Mouse (Mus musculus) hindbrain, embryonic 14.5 days (tissue): ENCODE results near the gene Xcr1. TPM values are rescaled to one million over a fixed set of nuclear protein-coding genes. Genes with fewer than 3 reads are reported as not detected.
A peak's percentile ranks its signal among the peaks of the same experiment; 100 is the strongest.

Source experiments
- ATAC-seq: fragments of 200-750 bp; cut with Nextera tagmentation; 2 replicates; pipeline ENCODE4 v1.8.0; 2017; ENCODE audit warnings: moderate number of reproducible peaks, mild to moderate bottlenecking, moderate TSS enrichment, moderate library complexity; ENCODE audit not compliant: low FRiP score
- DNase-seq: peaks from one replicate; pipeline ENCODE4 v3.0.0-alpha.2; 2015; ENCODE audit warnings: low spot score
- H3K27ac ChIP-seq: fragments of 300-500 bp; sonication (generic); 2 replicates; pipeline ENCODE4 v1.5.1; 2014; ENCODE audit warnings: mild to moderate bottlenecking, moderate library complexity
- H3K27me3 ChIP-seq: fragments of 300-500 bp; sonication (generic); 2 replicates; pipeline ENCODE4 v1.6.1; 2014; ENCODE audit warnings: mild to moderate bottlenecking, low read length, mixed read lengths; ENCODE audit not compliant: control insufficient read depth, insufficient read depth
- H3K36me3 ChIP-seq: fragments of 300-500 bp; sonication (generic); replicated peaks from 2 replicates; pipeline ENCODE4 v1.6.1; 2014; ENCODE audit not compliant: control insufficient read depth, insufficient read depth
- H3K4me1 ChIP-seq: fragments of 300-500 bp; sonication (generic); replicated peaks from 2 replicates; pipeline ENCODE4 v1.6.1; 2014; ENCODE audit warnings: antibody characterized with exemption, low read length, mixed read lengths; ENCODE audit not compliant: control insufficient read depth, insufficient read depth
- H3K4me2 ChIP-seq: fragments of 300-500 bp; sonication (generic); replicated peaks from 2 replicates; pipeline ENCODE4 v1.6.1; 2014; ENCODE audit warnings: mild to moderate bottlenecking, moderate library complexity
- H3K4me3 ChIP-seq: fragments of 300-500 bp; sonication (generic); replicated peaks from 2 replicates; pipeline ENCODE4 v1.5.1; 2014; ENCODE audit warnings: mild to moderate bottlenecking, low read length
- H3K9ac ChIP-seq: fragments of 300-500 bp; sonication (generic); 2 replicates; pipeline ENCODE4 v1.6.1; 2014
- H3K9me3 ChIP-seq: fragments of 300-500 bp; sonication (generic); 2 replicates; pipeline ENCODE4 v1.6.1; 2016; ENCODE audit warnings: low read length; ENCODE audit not compliant: control insufficient read depth
- WGBS: fragments of 180-500 bp; shearing (Covaris S2); extraction: QIAGEN DNeasy Blood & Tissue Kit; methylation state at CpG from one replicate; pipeline ENCODE4 v1.1.7; 2014; 5-methylcytosine and 5-hydroxymethylcytosine counted together
- polyA plus RNA-seq: library from polyadenylated mRNA; unstranded; fragments of >200 nt; fragmentation: Nextera tagmentation; extraction: Ambion mirVana; gene quantifications from 2 replicates; pipeline ENCODE4 v1.2.1, GENCODE M21; 2014

Xcr1 gene
- polyA plus RNA-seq, 1 experiment from 2014 or later: 0.09 TPM

DNA sequence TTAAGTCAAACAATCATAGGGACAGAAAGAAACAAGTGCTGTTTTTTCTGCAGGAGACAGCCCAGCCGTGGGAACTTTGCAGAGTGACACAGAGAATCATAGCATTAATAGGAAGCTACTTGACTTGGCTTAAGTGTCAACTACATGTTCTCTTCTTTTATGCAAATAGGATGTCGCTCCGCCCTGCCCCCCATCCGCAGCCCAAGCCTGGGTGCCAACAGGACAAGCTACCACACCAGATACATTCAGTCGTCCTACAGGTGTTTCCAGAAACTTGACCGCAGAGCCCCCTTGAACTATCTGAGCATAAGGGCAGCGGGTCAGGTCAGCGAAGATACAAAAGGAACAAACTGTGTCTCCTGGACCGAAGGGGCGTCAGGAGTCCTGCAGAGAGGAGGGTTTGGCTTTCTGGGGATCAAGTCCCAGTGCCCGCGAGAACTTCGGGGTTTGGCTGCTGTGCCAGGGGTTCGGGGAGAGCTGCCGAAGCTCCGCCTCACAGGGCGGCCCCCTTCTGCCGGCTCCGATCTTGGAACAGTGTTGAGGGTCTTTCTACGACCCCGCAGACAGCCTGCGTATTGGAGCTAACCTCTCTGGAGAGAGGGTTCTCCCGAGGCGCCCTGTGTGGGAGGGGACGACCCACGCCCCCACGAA lies 10.6 kb downstream of the Xcr1 start:
- WGBS: under 1% methylated on average over 27 of the region's 27 CpGs
- DNase-seq: peak; percentile 33
- H3K9me3 ChIP-seq: no peaks in the 10 kb centered on the region

DNA sequence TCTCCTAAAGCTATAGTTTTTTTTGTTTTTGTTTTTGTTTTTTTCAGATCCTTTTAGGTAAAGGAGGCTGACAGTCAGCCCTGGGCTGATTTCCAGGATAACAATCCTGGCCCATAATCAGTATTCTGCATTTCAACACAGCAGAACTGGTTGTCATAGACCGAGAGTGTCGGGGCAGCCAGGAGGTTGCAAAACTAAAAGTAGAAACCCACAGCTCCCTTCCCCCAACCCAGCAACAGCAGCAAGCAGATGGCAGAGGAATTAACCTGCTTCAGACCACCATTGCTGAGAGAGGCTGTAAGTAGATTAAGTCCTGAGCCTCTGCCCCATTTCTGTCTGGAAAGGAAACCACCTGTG lies 11.1 kb downstream of the Xcr1 start:
- Histone ChIP-seq H3K9me3 (no peaks in the 10 kb centered on the region), H3K4me1 (peaks cover 11% of the 10 kb centered on the region), H3K4me2 (peak overlapping the region; percentile 73), H3K9ac (0 out of 2 replicates have a peak overlapping the region, but pooled peaks have one; percentile 67), H3K4me3 (peak overlapping the region; percentile 66), H3K27me3 (no peaks in the 10 kb centered on the region), H3K27ac (peak overlapping the region; percentile 51; the same call in 1 of the 2 replicates), H3K36me3 (no peaks in the 10 kb centered on the region)
- no peak for DNase-seq
- ATAC-seq: no peak
- 16% methylated on average over 2 of the region's 2 CpGs for WGBS

More for the DNA sequence above, 10.6 kb downstream of the Xcr1 start:
- Histone ChIP-seq H3K27me3 (no peaks in the 10 kb centered on the region), H3K4me2 (peak overlapping the region; percentile 73), H3K4me3 (peak overlapping the region; percentile 66), H3K9ac (peak overlapping the region; percentile 67), H3K36me3 (no peaks in the 10 kb centered on the region), H3K4me1 (peaks cover 11% of the 10 kb centered on the region), H3K27ac (peak overlapping the region; percentile 74)
- ATAC-seq: peak; percentile 75

DNA sequence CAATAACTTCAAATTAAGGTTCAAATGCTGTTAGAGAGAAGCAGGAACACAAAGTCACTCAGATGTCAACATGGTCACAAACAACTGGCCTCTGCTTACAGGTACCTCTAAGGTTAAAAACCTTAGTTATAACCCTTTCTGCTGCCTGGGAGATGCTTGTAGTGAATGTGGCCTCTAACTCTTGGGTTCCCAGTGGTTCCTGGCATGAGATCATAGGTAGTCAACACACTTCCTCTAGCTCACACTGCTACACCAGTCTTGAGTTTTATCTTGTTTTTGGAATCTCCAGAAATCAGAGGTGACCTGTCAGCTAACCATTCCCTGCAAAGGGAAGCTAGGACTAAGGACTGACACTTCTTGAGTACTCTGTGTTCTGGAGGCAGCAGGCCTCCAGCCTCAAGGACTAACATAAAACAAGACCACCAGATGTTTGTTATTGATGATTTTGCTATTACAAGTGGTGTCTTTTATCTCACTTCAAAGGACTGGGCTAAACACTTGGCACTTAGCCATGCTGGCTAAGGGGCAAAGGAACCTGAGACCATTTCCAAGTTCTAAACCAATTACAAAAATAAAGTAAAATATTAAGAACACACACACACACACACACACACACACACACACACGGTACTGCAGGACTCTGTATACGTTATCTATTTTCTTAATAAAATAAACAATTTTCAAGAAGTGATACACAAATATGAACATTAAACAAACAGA lies 11.7 kb downstream of the Xcr1 start:
- Histone ChIP-seq H3K9me3 (no peaks in the 10 kb centered on the region), H3K4me3 (peak overlapping the region; percentile 66; the same call in 1 of the 2 replicates), H3K4me1 (peaks cover 11% of the 10 kb centered on the region), H3K27ac (no peak overlapping the region; the same call in 1 of the 2 replicates), H3K27me3 (no peaks in the 10 kb centered on the region), H3K4me2 (peak overlapping the region; percentile 73), H3K9ac (no peak overlapping the region), H3K36me3 (no peaks in the 10 kb centered on the region)
- DNase-seq (no peak), ATAC-seq (no peak)
- WGBS: 86% methylated on average over 2 of the region's 2 CpGs

DNA sequence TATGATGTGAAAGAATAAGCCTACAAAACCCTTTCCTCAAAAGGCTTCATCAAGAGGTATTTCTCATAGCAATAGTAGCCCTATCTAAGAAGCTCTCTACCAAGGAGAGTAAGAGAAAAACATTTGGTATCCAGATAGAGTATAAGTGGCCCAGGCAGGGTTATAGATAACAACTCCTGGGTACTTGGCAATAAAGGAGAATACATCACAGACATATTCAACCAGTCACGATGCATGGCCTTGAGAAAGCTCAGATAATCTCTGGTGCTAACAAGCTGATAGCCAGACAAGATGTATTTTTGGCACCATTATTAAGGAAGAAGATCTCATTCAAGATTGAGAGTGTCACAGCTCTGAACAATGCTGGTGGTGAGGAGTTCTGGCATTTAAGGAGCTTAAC lies 15.3 kb downstream of the Xcr1 start:
- DNase-seq (no peak), ATAC-seq (no peak)
- Histone ChIP-seq H3K4me1 (peaks cover 7% of the 10 kb centered on the region; the same call in 1 of the 2 replicates), H3K27ac (no peak overlapping the region), H3K9me3 (no peaks in the 10 kb centered on the region), H3K36me3 (no peaks in the 10 kb centered on the region), H3K9ac (no peak overlapping the region), H3K27me3 (no peaks in the 10 kb centered on the region), H3K4me3 (no peak overlapping the region), H3K4me2 (no peak overlapping the region)
- WGBS: 91% methylated on average over 1 of the region's 1 CpGs

DNA sequence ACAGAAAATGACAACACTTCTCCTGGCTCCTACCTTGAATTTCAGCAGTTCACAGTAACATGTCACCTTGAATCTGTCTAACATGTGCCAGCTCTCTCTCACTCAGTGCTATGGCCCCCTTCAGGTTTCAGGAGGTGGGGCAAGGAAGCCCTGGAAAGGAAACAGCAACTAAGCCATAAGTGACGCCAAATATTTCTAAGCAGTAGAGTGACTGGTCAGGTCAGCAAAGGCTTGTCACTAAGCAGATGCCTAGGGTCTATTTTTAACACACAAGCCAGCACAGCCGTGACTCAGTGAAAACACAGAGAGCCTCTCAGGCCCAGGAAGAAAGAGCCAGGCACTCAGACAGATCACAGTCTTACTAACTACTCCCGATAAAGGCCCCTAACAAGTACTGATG lies 16.7 kb downstream of the Xcr1 start:
- DNase-seq: no peak

DNA sequence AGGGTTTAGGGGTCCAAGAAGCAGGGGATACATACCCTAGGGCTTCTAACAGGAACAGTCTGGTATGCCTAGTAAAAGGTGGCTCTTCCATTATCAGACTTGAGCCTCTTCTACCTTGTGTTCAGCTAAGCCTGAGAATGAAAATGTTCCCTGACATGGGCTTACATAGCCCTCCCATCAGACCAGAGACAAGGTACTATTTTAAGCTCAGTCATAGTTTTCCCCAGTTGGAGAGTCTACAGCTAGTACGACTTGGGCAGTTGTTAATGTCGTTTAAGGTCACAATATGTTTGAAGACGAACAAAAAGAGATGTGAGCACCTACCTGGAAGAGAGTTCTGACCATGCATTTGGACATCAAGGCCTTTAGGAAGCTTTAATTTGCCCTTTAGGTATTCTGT lies 17.4 kb downstream of the Xcr1 start:
- H3K9ac ChIP-seq: no peak overlapping the region
- H3K4me1 ChIP-seq: no peaks in the 10 kb centered on the region
- DNase-seq (no peak), ATAC-seq (no peak)
- H3K9me3 ChIP-seq: no peaks in the 10 kb centered on the region
- no peak overlapping the region for H3K4me3 ChIP-seq
- H3K27ac ChIP-seq: no peak overlapping the region
- peaks cover 9% of the 10 kb centered on the region for H3K36me3 ChIP-seq
- 89% methylated on average over 3 of the region's 3 CpGs for WGBS
- no peaks in the 10 kb centered on the region for H3K27me3 ChIP-seq
- no peak overlapping the region for H3K4me2 ChIP-seq

More for the DNA sequence above, 16.7 kb downstream of the Xcr1 start:
- 82% methylated on average over 3 of the region's 3 CpGs for WGBS
- no peak overlapping the region for H3K4me2 ChIP-seq
- H3K27me3 ChIP-seq: no peaks in the 10 kb centered on the region
- H3K4me3 ChIP-seq: no peak overlapping the region
- no peaks in the 10 kb centered on the region for H3K4me1 ChIP-seq
- ATAC-seq: no peak
- H3K9me3 ChIP-seq: no peaks in the 10 kb centered on the region
- H3K27ac ChIP-seq: no peak overlapping the region
- H3K36me3 ChIP-seq: peaks cover 3% of the 10 kb centered on the region
- H3K9ac ChIP-seq: no peak overlapping the region

DNA sequence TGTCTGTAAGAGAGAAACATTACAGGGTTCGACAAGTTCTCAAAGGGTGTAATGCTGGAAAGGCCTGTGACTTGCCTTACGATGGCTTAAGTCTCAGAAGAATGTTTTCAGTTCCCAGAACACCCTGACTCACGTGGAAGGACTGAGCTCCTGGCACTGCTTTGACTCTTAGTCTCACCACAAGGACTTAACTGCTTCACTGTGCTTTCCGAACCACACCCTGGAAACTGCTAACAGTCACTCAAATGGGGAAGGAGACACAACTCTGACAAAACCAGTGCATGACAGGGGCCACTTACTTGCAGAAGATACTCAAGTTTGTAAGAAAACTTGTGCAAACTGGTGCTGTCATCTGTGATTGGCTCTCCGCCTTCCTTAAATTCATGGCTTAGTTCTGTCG lies 21.6 kb downstream of the Xcr1 start:
- H3K4me2 ChIP-seq: no peak overlapping the region
- DNase-seq (no peak), ATAC-seq (no peak)
- H3K9ac ChIP-seq: no peak overlapping the region
- 95% methylated on average over 6 of the region's 6 CpGs for WGBS
- no peaks in the 10 kb centered on the region for H3K9me3 ChIP-seq
- H3K27ac ChIP-seq: no peak overlapping the region
- no peaks in the 10 kb centered on the region for H3K27me3 ChIP-seq
- no peak overlapping the region for H3K4me3 ChIP-seq
- H3K4me1 ChIP-seq: no peaks in the 10 kb centered on the region
- peaks cover 38% of the 10 kb centered on the region for H3K36me3 ChIP-seq

DNA sequence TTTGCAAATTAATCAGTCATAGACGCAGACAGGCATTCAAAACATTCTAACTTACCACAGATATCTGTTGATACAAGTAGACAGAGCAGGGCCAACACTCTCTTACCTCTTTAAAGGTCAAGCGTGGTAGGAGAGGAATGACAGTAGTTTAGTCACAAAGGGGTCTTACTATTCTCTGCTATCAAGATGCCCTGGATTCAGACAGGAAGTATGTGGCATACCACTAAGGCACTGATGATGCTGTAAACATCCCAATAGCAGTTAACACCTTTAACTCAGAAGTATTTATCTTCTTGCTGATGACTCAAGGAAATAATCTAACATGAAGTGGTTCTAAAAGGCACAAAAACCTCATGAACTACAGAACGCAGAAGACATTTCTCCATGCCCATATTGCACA lies 26.0 kb downstream of the Xcr1 start:
- Histone ChIP-seq H3K4me3 (no peak overlapping the region), H3K36me3 (peaks cover 58% of the 10 kb centered on the region), H3K4me2 (no peak overlapping the region), H3K9me3 (no peaks in the 10 kb centered on the region), H3K9ac (no peak overlapping the region), H3K27ac (no peak overlapping the region), H3K27me3 (no peaks in the 10 kb centered on the region), H3K4me1 (no peaks in the 10 kb centered on the region)
- DNase-seq (no peak), ATAC-seq (no peak)
- 94% methylated on average over 3 of the region's 3 CpGs for WGBS

DNA sequence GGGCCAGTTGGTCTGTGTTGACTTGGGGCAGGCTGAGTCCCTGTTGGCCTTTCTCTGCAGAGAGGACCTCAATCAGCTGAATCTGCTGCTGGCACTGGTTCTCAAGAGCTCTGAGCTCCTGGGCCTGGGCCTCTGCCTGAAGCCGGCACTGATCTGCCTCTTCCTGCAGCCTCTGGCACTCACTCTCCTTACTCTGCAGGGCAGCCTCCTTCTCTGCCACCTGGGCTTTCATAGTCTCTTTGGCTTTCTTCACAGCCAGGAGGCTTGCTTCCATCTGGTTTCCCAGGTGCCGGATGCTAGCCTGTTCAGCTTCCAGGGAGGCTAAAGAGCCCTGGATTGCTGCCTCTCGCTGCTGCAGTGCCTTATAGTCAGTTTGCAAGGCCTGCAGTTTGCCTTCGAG lies 32.9 kb downstream of the Xcr1 start:
- DNase-seq (no peak), ATAC-seq (no peak)
- H3K36me3 ChIP-seq: peaks cover 63% of the 10 kb centered on the region
- H3K4me1 ChIP-seq: no peaks in the 10 kb centered on the region
- H3K27me3 ChIP-seq: no peaks in the 10 kb centered on the region
- no peak overlapping the region for H3K27ac ChIP-seq
- 98% methylated on average over 4 of the region's 4 CpGs for WGBS
- H3K9ac ChIP-seq: no peak overlapping the region
- no peak overlapping the region for H3K4me2 ChIP-seq
- no peak overlapping the region for H3K4me3 ChIP-seq
- no peaks in the 10 kb centered on the region for H3K9me3 ChIP-seq
